Mouse (Mus musculus) midbrain, embryonic 16.5 days (tissue): ENCODE measurements around the gene Tada2b. TPM values are rescaled to one million over a fixed set of nuclear protein-coding genes. Genes with fewer than 3 reads are reported as not detected.

ENCODE experiments used
- ATAC-seq: fragments of 200-750 bp; cut with Nextera tagmentation; 2 replicates; pipeline ENCODE4 v1.8.0; 2017; ENCODE audit warnings: moderate TSS enrichment
- H3K27ac ChIP-seq: fragments of 300-500 bp; sonication (generic); 2 replicates; pipeline ENCODE4 v1.5.1; 2014; ENCODE audit warnings: mild to moderate bottlenecking, low read length, mixed read lengths
- H3K27me3 ChIP-seq: fragments of 300-500 bp; sonication (generic); 2 replicates; pipeline ENCODE4 v1.6.1; 2014; ENCODE audit warnings: low read depth, low read length, mixed read lengths; ENCODE audit not compliant: control insufficient read depth, insufficient read depth
- H3K36me3 ChIP-seq: fragments of 300-500 bp; sonication (generic); 2 replicates; pipeline ENCODE4 v1.6.1; 2014; ENCODE audit warnings: mild to moderate bottlenecking, low read length, moderate library complexity, mixed read lengths; ENCODE audit not compliant: control insufficient read depth, insufficient read depth
- H3K4me1 ChIP-seq: fragments of 300-500 bp; sonication (generic); 2 replicates; pipeline ENCODE4 v1.6.1; 2014; ENCODE audit warnings: mild to moderate bottlenecking, low read length, mixed read lengths; ENCODE audit not compliant: control insufficient read depth, insufficient read depth
- H3K4me2 ChIP-seq: fragments of 300-500 bp; sonication (generic); 2 replicates; pipeline ENCODE4 v1.6.1; 2014; ENCODE audit warnings: mild to moderate bottlenecking, low read length, mixed read lengths
- H3K4me3 ChIP-seq: fragments of 300-500 bp; sonication (generic); 2 replicates; pipeline ENCODE4 v1.5.1; 2014; ENCODE audit warnings: low read depth, mild to moderate bottlenecking, low read length, moderate library complexity, mixed read lengths
- H3K9ac ChIP-seq: fragments of 300-500 bp; sonication (generic); 2 replicates; pipeline ENCODE4 v1.6.1; 2014; ENCODE audit warnings: low read depth, low read length, mixed read lengths
- H3K9me3 ChIP-seq: fragments of 300-500 bp; sonication (generic); replicated peaks from 2 replicates; pipeline ENCODE4 v1.6.1; 2014; ENCODE audit warnings: mild to moderate bottlenecking, low read length, mixed read lengths; ENCODE audit not compliant: control insufficient read depth, poor library complexity, severe bottlenecking
- WGBS: fragments of 180-500 bp; shearing (Covaris S2); extraction: QIAGEN DNeasy Blood & Tissue Kit; methylation state at CpG from one replicate; pipeline ENCODE4 v1.1.7; 2014; 5-methylcytosine and 5-hydroxymethylcytosine counted together
- polyA plus RNA-seq: library from polyadenylated mRNA; unstranded; fragments of >200 nt; fragmentation: Nextera tagmentation; extraction: Ambion mirVana; gene quantifications from 2 replicates; pipeline ENCODE4 v1.2.1, GENCODE M21; 2015

The Tada2b gene
- polyA plus RNA-seq, 1 experiment from 2014 or later, result 2.9 TPM

GRCm38 (mm10) chr5:36517596-36517995 is 33.5 kb upstream of the Tada2b start:
- no peaks in the 10 kb centered on the region for H3K9me3 ChIP-seq
- H3K4me2 ChIP-seq, result no peak overlapping the region
- H3K36me3 ChIP-seq, result peaks cover 29% of the 10 kb centered on the region
- H3K9ac ChIP-seq, result no peak overlapping the region
- no peaks in the 10 kb centered on the region for H3K4me1 ChIP-seq
- ATAC-seq, result no peak
- no peak overlapping the region for H3K4me3 ChIP-seq
- no peaks in the 10 kb centered on the region for H3K27me3 ChIP-seq
- no peak overlapping the region for H3K27ac ChIP-seq
- WGBS, result 79% methylated on average over 3 of the region's 3 CpGs

GRCm38 (mm10) chr5:36515558-36515957 is 31.5 kb upstream of the Tada2b start:
- Histone ChIP-seq H3K27ac (no peak overlapping the region), H3K4me2 (no peak overlapping the region), H3K27me3 (no peaks in the 10 kb centered on the region), H3K9ac (no peak overlapping the region), H3K36me3 (peaks cover 29% of the 10 kb centered on the region), H3K4me3 (no peak overlapping the region), H3K4me1 (no peaks in the 10 kb centered on the region), H3K9me3 (no peaks in the 10 kb centered on the region)
- WGBS, result 86% methylated on average over 5 of the region's 5 CpGs
- ATAC-seq, result no peak

- Histone ChIP-seq H3K4me1 (no peaks in the 10 kb centered on the region), H3K27ac (no peak overlapping the region), H3K4me2 (no peak overlapping the region), H3K36me3 (peaks cover 30% of the 10 kb centered on the region), H3K27me3 (no peaks in the 10 kb centered on the region), H3K9me3 (no peaks in the 10 kb centered on the region), H3K9ac (no peak overlapping the region), H3K4me3 (no peak overlapping the region)
- WGBS, result 93% methylated on average over 1 of the region's 1 CpGs
- ATAC-seq, result no peak
These were observed 31.0 kb upstream of the Tada2b start for GRCm38 (mm10) chr5:36515126-36515525.

- peaks cover 23% of the 10 kb centered on the region for H3K36me3 ChIP-seq
- WGBS, result 98% methylated on average over 2 of the region's 2 CpGs
- no peaks in the 10 kb centered on the region for H3K4me1 ChIP-seq
- no peak overlapping the region for H3K27ac ChIP-seq
- H3K9me3 ChIP-seq, result no peaks in the 10 kb centered on the region
- H3K27me3 ChIP-seq, result no peaks in the 10 kb centered on the region
- no peak for ATAC-seq
- H3K4me2 ChIP-seq, result no peak overlapping the region
- no peak overlapping the region for H3K9ac ChIP-seq
- H3K4me3 ChIP-seq, result no peak overlapping the region
These were observed 26.9 kb upstream of the Tada2b start for GRCm38 (mm10) chr5:36510956-36511355.

GRCm38 (mm10) chr5:36508351-36508750 is 24.3 kb upstream of the Tada2b start:
- H3K9me3 ChIP-seq, result no peaks in the 10 kb centered on the region
- H3K4me1 ChIP-seq, result no peaks in the 10 kb centered on the region
- H3K36me3 ChIP-seq, result peaks cover 20% of the 10 kb centered on the region
- no peak overlapping the region for H3K4me3 ChIP-seq
- WGBS, result 93% methylated on average over 10 of the region's 10 CpGs
- H3K4me2 ChIP-seq, result no peak overlapping the region
- no peaks in the 10 kb centered on the region for H3K27me3 ChIP-seq
- H3K27ac ChIP-seq, result no peak overlapping the region
- H3K9ac ChIP-seq, result no peak overlapping the region
- ATAC-seq, result no peak

GRCm38 (mm10) chr5:36505643-36506042 is 21.6 kb upstream of the Tada2b start:
- Histone ChIP-seq H3K4me1 (no peaks in the 10 kb centered on the region), H3K27me3 (no peaks in the 10 kb centered on the region), H3K4me2 (no peak overlapping the region), H3K27ac (no peak overlapping the region), H3K9ac (no peak overlapping the region), H3K36me3 (peaks cover 23% of the 10 kb centered on the region), H3K9me3 (no peaks in the 10 kb centered on the region), H3K4me3 (no peak overlapping the region)
- 70% methylated on average over 5 of the region's 5 CpGs for WGBS
- ATAC-seq, result no peak

GRCm38 (mm10) chr5:36505235-36505634 is 21.1 kb upstream of the Tada2b start:
- Histone ChIP-seq H3K4me1 (no peaks in the 10 kb centered on the region), H3K9me3 (no peaks in the 10 kb centered on the region), H3K4me2 (no peak overlapping the region), H3K9ac (no peak overlapping the region), H3K27me3 (no peaks in the 10 kb centered on the region), H3K27ac (no peak overlapping the region), H3K36me3 (peaks cover 21% of the 10 kb centered on the region), H3K4me3 (no peak overlapping the region)
- ATAC-seq, result no peak
- WGBS, result 87% methylated on average over 7 of the region's 7 CpGs

GRCm38 (mm10) chr5:36494709-36495108 is 10.6 kb upstream of the Tada2b start:
- peaks cover 45% of the 10 kb centered on the region for H3K36me3 ChIP-seq

GRCm38 (mm10) chr5:36493919-36494318 is 9.8 kb upstream of the Tada2b start:
- Histone ChIP-seq H3K9me3 (no peaks in the 10 kb centered on the region), H3K27ac (no peak overlapping the region), H3K27me3 (no peaks in the 10 kb centered on the region), H3K4me3 (no peak overlapping the region), H3K4me2 (no peak overlapping the region), H3K9ac (no peak overlapping the region), H3K4me1 (no peaks in the 10 kb centered on the region), H3K36me3 (peaks cover 45% of the 10 kb centered on the region)
- WGBS, result 91% methylated on average over 6 of the region's 6 CpGs
- no peak for ATAC-seq

More at GRCm38 (mm10) chr5:36494709-36495108, 10.6 kb upstream of the Tada2b start:
- Histone ChIP-seq H3K9ac (no peak overlapping the region), H3K4me1 (no peaks in the 10 kb centered on the region), H3K9me3 (no peaks in the 10 kb centered on the region), H3K4me3 (no peak overlapping the region), H3K27me3 (no peaks in the 10 kb centered on the region), H3K27ac (no peak overlapping the region), H3K4me2 (no peak overlapping the region)
- WGBS, result 92% methylated on average over 9 of the region's 9 CpGs
- ATAC-seq, result no peak
